Mouse (Mus musculus) erythroblast, embryonic 14.5 days (primary cell): ENCODE results near the gene Arfgef2.

ENCODE experiments used
- GATA1 ChIP-seq: IDR thresholded peaks from 2 replicates; pipeline ENCODE4 v1.6.1; 2012; ENCODE audit warnings: low read length, inconsistent platforms, mixed read lengths
- TAL1 ChIP-seq: IDR thresholded peaks from 3 replicates; pipeline ENCODE4 v1.6.1; 2012; ENCODE audit warnings: low read length, inconsistent platforms, mixed read lengths

GRCm38 (mm10) chr2:166856366-166856765 lies 51.0 kb downstream of the Arfgef2 start:
- TF ChIP-seq TAL1 (no peak), GATA1 (no peak)
